Mouse (Mus musculus): ENCODE results near the gene Itga6. TPM values are rescaled to one million over a fixed set of nuclear protein-coding genes. Genes with fewer than 3 reads are reported as not detected.

The Itga6 gene
- total and polyA plus RNA-seq, 3 experiments = 1.0 to 2.7 TPM; not detected in 1

DNA sequence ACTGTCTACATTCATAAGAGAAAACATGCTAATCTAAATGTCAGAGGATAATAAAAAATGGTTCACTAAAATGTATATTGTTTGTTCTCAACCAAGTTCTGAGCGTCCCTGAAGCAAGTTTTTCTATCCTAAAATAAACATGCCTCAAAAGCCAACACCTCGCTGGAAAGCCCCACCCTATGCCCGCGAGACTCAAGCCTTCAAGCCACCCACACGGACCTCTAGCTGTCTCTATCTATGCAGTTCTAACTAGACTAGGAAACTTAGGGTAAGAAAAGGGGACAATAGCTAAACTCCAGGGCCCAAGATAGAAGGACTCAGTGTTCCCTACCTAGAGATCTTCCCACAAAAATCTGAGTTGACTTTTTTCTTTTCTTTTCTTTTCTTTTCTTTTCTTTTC is 40.6 kb downstream of the Itga6 start:
- Histone ChIP-seq H3K36me3 (ENCODE audit: control insufficient read depth in 1 of 2, insufficient read depth in 2 of 2, low read length in 2 of 2) (no peaks in the 10 kb centered on the region), H3K9ac (ENCODE audit: control insufficient read depth, low read depth, low read length, poor library complexity, severe bottlenecking) (no peak overlapping the region), H3K4me3 (ENCODE audit: control insufficient read depth in 1 of 2, insufficient read depth in 1 of 2, low read depth in 2 of 2, low read length in 2 of 2) (peak overlapping the region; percentile 62 to 68), H3K9me3 (replicated peaks; ENCODE audit: insufficient read depth, low read length) (no peaks in the 10 kb centered on the region), H3K4me1 (ENCODE audit: control insufficient read depth in 1 of 2, insufficient read depth in 2 of 2, low read length in 2 of 2) (no peaks in the 10 kb centered on the region), H3K27ac (ENCODE audit: control insufficient read depth, low read depth, low read length) (no peak overlapping the region), H3K79me2 (ENCODE audit: control insufficient read depth, insufficient read depth, low read length, poor library complexity) (no peaks in the 10 kb centered on the region), H3K27me3 (ENCODE audit: control insufficient read depth in 1 of 2, insufficient read depth in 2 of 2, low read length in 2 of 2) (peaks cover 20 to 24% of the 10 kb centered on the region in 2 experiments)
- TF ChIP-seq RCOR1 (IDR thresholded peaks at IDR 0.05; ENCODE audit: low read depth, low read length) = no peak
- DNase-seq (ENCODE audit: low read depth, low spot score) = peak; percentile 59

DNA sequence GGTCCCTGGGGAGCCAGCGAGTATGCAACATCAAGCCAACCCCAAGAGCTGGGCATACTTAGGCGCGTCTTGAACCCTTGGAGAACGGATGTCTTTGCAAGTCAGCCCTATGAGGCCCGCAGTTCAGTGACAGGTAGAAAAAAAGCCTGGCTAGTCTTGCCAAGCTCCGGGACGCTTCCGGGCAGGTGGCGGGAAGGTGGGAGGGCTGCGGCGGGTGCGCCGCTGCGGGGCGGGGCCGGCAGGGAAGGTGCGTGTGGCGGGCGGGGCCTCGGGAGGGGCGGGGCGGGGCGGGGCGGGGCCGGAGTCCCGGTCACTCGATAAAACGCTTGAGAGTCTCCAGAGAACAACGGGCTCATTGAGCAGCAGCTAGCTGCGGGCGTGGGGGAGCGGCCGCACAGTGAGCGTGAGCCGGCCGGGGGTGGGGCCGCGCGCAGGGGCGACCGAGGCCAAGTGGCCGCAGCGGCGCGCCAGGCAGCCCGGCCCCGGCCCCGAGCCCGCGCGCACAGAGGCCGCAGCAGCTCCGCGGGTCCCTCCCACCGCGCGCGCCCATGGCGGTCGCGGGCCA is 41.3 kb downstream of the Itga6 start:
- Histone ChIP-seq H3K9me3 (replicated peaks; ENCODE audit: insufficient read depth, low read length) (no peaks in the 10 kb centered on the region), H3K27ac (ENCODE audit: control insufficient read depth, low read depth, low read length) (no peak overlapping the region)
- peak; percentile 67 for DNase-seq (ENCODE audit: low read depth, low spot score)

DNA sequence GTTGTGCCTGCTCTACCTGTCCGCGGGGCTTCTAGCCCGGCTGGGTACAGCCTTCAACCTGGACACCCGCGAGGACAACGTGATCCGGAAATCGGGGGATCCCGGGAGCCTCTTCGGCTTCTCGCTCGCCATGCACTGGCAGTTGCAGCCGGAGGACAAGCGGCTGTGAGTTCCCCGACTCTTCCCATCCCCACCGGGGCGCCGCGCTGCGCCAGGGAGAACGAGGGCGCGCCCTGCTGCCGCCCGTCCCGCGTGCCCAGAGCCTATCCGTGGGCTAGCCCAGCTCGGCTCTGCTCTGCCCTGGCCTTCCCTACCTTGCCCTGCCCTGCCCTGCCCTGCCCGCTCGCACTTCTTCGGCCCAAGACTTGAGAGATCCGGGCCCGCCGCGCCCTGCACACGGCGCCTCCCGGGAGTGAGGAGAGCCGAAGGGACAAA is 41.8 kb downstream of the Itga6 start:
- Histone ChIP-seq H3K9ac (ENCODE audit: control insufficient read depth, low read depth, low read length, poor library complexity, severe bottlenecking) (peak overlapping the region; percentile 62), H3K36me3 (ENCODE audit: control insufficient read depth in 1 of 2, insufficient read depth in 2 of 2, low read length in 2 of 2) (no peaks in the 10 kb centered on the region), H3K27me3 (ENCODE audit: control insufficient read depth in 1 of 2, insufficient read depth in 2 of 2, low read length in 2 of 2) (peaks cover 20 to 21% of the 10 kb centered on the region in 2 experiments), H3K4me3 (ENCODE audit: control insufficient read depth in 1 of 2, insufficient read depth in 1 of 2, low read depth in 2 of 2, low read length in 2 of 2) (peak overlapping the region; percentile 68 to 69), H3K27ac (ENCODE audit: control insufficient read depth, low read depth, low read length) (no peak overlapping the region), H3K79me2 (ENCODE audit: control insufficient read depth, insufficient read depth, low read length, poor library complexity) (no peaks in the 10 kb centered on the region), H3K9me3 (replicated peaks; ENCODE audit: insufficient read depth, low read length) (no peaks in the 10 kb centered on the region), H3K4me1 (ENCODE audit: control insufficient read depth in 1 of 2, insufficient read depth in 2 of 2, low read length in 2 of 2) (no peaks in the 10 kb centered on the region)
- TF ChIP-seq POLR2AphosphoS5 (IDR thresholded peaks at IDR 0.05; ENCODE audit: borderline replicate concordance, low read depth, low read length) = no peak
- TF ChIP-seq CTCF (IDR thresholded peaks at IDR 0.05 in 2 of 3, conservative IDR thresholded peaks at IDR 0.05 in 1 of 3; ENCODE audit: control insufficient read depth in 1 of 3, insufficient read depth in 1 of 3, low read depth in 2 of 3, low read length in 3 of 3, poor library complexity in 1 of 3, severe bottlenecking in 1 of 3) = no peak
- TF ChIP-seq RAD21 (IDR thresholded peaks at IDR 0.05; ENCODE audit: low read depth, low read length) = no peak
- no peak for TF ChIP-seq TAL1 (IDR thresholded peaks at IDR 0.05; ENCODE audit: low read length)
- TF ChIP-seq E2F4 (IDR thresholded peaks at IDR 0.05; ENCODE audit: borderline replicate concordance, low read depth, low read length) = no peak
- TF ChIP-seq CHD2 (IDR thresholded peaks at IDR 0.05; ENCODE audit: low read length) = no peak
- peak; percentile 57 for DNase-seq (ENCODE audit: low read depth, low spot score)

More for the DNA sequence above, 41.3 kb downstream of the Itga6 start:
- H3K4me3 ChIP-seq (ENCODE audit: control insufficient read depth in 1 of 2, insufficient read depth in 1 of 2, low read depth in 2 of 2, low read length in 2 of 2) = peak overlapping the region; percentile 68 to 69
- peak overlapping the region; percentile 62 for H3K9ac ChIP-seq (ENCODE audit: control insufficient read depth, low read depth, low read length, poor library complexity, severe bottlenecking)
- no peaks in the 10 kb centered on the region for H3K36me3 ChIP-seq (ENCODE audit: control insufficient read depth in 1 of 2, insufficient read depth in 2 of 2, low read length in 2 of 2)
- peaks cover 20 to 24% of the 10 kb centered on the region in 2 experiments for H3K27me3 ChIP-seq (ENCODE audit: control insufficient read depth in 1 of 2, insufficient read depth in 2 of 2, low read length in 2 of 2)
- no peak for TF ChIP-seq GATA1 (IDR thresholded peaks at IDR 0.05; ENCODE audit: low read depth, low read length)
- H3K79me2 ChIP-seq (ENCODE audit: control insufficient read depth, insufficient read depth, low read length, poor library complexity) = no peaks in the 10 kb centered on the region
- H3K4me1 ChIP-seq (ENCODE audit: control insufficient read depth in 1 of 2, insufficient read depth in 2 of 2, low read length in 2 of 2) = no peaks in the 10 kb centered on the region
